Mouse (Mus musculus) gastrocnemius, postnatal 25 days (tissue): ENCODE measurements around the gene Akp3. TPM values are rescaled to one million over a fixed set of nuclear protein-coding genes. Genes with fewer than 3 reads are reported as not detected.

ENCODE experiments used
- DNase-seq: peaks from one replicate; pipeline ENCODE4 v3.0.0; 2022
- long read RNA-seq, 2 experiments: library from polyadenylated mRNA; stranded (forward); transcript quantifications; one replicate each; pipeline ENCODE4 v2.0.0; 2021
- total RNA-seq, 2 experiments: library from RNA; stranded (reverse); gene quantifications; 1 replicate in 1 of 2; 2 replicates in 1 of 2; pipeline ENCODE4 v1.2.3; 2021

Akp3 gene
- total RNA-seq: not detected
- long read RNA-seq, experiment 1: 0 reads
- long read RNA-seq, experiment 2: 0 reads

DNA sequence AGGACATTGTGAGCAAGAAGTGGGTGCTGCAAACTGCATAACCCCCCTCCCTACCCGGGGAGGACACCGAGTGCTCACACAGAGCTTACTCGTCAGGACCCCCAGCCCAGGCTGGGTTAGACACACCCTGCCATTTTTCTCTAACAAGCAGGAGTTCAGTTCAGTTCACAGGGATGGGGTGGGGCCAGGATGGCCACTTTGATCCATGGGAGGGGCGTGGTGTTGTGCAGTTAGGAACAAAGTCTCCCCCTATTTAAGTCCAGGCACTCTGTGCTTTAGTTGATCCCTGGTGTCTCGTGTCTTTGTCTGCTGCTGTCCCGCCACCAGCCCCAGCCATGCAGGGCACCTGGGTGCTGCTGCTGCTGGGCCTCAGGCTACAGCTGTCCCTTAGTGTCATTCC, at the start of gene Akp3:
TSS of gene Akp3 (plus strand) at position 301 of the 400 bp plus-strand sequence.
- DNase-seq: no peak

GRCm38 (mm10) chr1:87086196-87086595, 38.6 kb upstream of the Akp3 start:
- DNase-seq: no peak

GRCm38 (mm10) chr1:87086964-87087363, 37.8 kb upstream of the Akp3 start:
- no peak for DNase-seq

GRCm38 (mm10) chr1:87089251-87089650, 35.5 kb upstream of the Akp3 start:
- DNase-seq: no peak

GRCm38 (mm10) chr1:87089828-87090227, 34.9 kb upstream of the Akp3 start, which contains the start of gene Alppl2:
TSS of gene Alppl2 (minus strand) at chr1:87089928.
- DNase-seq: no peak

DNA sequence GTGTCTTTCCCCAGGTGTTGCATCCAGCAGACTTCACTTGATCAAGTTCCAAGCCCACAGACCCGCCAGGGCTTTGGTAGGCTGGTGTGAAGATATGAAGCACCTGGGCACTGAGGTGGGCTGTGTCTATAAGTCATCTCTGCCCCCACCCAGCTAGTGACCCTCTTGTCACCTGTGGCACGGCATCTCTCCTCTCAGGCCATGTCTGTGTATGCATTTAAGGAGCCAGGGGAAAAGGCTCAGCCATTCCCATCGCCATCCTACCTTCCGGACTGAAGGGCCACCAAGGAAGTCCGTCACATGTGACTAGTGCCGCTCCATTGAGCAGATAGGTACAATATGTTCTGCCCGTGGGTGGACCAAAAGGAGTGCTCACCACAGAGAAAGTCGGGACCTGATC, 29.1 kb upstream of the Akp3 start:
- DNase-seq: no peak

DNA sequence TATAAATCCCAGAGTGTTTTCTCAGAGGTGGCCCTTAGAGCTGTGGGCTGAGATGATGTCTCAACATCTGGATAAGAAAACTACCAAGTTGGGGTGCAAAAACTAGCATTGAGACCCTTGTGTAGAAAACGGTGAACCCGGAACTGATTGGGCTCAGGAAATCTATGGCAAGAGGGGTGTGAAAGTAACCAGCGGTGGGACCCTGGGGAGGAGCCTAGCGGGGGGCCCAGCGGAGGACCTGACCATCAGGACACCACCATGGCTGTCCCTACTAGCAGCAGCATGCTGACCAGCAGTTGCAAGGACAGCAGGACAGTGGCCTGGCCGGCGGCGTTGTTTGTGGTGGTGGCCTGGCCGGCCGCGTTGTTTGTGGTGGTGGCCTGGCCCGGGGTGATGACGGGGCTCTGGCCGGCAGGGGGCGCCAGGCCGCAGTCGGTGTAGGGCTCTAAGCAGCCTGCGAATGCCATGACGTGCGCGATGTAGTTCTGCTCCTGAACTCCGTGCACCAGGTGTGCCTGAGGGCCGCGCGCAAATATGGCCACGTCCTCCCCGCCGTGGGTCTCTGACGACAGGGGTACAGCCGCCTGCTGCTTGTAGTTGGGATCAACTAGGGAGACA, 26.3 kb upstream of the Akp3 start:
- peak; percentile 48 for DNase-seq

DNA sequence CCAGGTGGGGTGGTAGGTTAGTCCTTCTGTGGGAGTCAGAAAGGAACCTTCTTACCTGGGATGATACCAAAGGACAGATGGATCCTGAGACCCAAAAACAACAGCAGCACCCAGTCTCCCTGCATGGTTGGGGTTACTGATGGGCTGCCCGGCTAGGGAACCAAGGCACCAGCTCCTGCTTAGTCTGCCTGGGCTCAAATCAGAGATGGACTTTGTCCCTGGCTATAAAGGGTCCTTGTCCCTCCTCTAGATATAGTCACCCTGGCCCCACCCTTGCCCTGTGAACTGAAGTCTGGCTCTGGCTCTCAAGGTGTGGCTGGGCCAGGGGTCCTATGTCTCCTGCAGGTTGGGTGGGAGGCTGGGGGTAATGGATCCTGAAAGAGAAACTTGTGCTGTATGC, 23.4 kb upstream of the Akp3 start, which contains the start of gene Alpi:
TSS of gene Alpi (minus strand) at position 196 of the 400 bp plus-strand sequence.
- DNase-seq: no peak

- DNase-seq: no peak
Measured at GRCm38 (mm10) chr1:87102114-87102513, 22.7 kb upstream of the Akp3 start.

DNA sequence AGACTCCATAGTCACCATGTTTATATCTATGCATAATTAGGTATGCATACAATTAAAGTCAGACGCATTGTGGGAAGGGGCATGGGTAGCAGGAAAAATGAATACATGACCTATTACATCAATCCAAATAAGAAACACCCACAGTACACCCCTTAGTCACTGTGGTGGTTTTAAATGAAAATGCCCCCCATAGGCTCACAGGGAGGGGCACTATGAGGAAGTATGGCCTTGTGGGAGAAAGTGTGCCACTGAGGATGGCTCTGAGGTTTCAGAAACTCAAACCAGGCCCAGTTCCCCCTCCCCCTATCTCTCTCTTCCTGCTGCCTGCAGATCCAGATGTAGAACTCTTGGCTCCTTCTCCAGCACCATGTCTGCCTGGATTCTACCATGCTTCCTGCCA, 20.8 kb upstream of the Akp3 start:
- DNase-seq: no peak

- no peak for DNase-seq
Measured at GRCm38 (mm10) chr1:87106536-87106935, 18.2 kb upstream of the Akp3 start.

GRCm38 (mm10) chr1:87108564-87108963, 16.2 kb upstream of the Akp3 start:
- DNase-seq: no peak

DNA sequence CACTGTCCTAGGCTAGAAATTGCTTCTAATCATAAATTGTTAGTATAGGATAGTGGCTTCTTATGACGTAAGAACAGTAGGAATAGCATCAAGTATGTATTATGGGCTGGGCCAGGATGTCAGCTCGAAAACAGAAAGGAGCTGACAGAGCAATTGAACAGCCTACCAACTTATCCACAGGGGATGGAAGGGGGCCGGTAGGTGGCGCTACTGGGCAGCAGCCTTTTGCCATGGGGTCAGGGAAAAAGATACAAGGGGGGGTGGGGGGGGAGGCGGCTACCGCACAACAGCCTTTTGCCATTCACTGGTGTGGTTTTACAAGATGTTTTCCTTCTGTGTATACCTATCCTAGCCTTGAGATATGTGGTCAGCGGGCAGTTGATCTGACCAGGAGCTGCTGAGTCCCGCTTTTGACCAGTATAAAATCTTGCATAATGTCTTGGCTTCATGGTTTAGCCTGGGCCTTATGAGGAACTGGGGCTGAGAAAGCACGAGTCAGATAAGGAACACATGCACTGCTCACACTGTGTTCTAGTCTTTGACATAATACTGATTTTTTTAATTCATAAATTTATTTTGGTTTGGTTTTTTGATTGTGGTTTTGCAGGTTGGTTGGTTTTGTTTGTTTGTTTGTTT, 12.9 kb upstream of the Akp3 start:
- DNase-seq: no peak

DNA sequence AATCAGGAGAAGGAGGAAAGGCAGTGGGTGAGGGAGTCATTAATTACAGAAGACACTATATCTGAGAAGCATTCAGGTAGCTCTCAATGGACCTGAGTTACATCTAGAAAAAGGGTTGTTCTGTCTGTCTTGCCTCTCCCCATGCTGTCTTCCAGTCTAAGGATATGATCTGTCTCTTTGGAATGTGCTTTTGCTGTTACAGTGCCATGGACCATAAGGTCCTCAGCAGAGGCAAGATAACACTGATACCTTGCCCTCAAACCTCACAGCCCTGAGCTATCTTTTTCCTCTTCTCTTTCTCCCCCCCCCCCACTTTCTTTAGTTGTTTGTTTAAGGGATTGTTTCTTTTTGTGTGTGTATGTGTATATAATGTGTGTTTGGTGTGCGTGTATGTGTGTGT, 10.0 kb upstream of the Akp3 start:
- no peak for DNase-seq

- DNase-seq: no peak
Measured at GRCm38 (mm10) chr1:87127206-87128030, 2.6 kb downstream of the Akp3 start.

DNA sequence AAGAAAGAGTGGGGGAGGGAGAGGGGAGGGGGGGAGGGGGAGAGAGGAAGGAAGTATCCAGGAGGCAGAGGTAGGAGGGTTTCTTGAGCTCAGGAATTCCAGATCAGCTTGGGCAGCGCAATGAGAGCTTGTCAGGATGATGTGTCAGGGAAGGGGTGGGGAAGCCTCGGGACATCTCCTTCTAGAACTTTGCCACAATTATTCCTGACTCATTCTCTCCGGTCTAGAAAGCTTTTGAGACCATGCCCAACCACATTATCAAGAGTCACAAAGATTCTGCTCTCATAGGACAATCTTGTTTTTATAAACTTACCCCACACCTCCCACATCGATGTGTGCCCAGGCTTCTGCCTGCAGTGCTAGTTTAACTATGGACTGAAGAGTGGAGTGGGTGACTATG, 7.0 kb downstream of the Akp3 start:
- no peak for DNase-seq

DNA sequence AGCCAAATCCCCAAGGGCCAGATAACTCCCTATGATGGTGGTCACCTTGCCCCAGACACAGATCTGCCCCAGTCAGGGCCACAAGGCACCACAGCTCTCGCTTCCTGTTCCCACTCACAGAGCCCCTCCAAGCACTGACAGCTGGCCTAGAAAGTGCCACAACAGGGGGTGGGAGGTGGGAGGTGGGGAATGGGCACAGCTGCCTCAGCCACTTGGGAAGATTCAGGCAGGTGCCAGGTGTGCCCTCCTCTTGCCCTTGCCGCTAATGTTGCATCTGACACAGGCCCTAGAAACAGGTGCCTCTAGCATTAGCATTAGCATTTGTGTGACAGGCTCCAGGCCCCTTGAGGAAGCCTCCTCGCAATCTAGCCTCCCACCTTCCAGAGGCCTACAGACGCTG, 16.8 kb downstream of the Akp3 start:
- no peak for DNase-seq

DNA sequence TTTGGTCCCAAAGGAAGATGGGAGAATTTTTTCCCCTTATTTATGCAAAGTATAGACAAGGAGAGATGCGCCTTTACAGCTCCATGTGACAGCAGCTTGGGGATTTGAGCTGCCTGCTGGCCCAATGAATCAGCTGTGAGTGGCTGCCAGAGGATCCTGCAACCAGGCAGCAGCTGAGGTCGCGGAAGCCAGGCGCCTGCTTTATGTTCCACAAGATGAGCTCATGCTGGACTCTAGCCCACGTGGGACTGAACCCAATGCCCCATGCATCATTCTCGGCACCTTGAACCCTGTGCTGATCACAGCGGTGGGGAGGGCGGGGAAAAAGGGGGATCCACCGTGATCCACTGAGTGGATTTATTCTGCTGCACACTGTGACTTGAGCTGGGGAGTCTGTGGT, 17.7 kb downstream of the Akp3 start:
- peak; percentile 28 for DNase-seq

- no peak for DNase-seq
Measured at GRCm38 (mm10) chr1:87143141-87143540, 18.4 kb downstream of the Akp3 start.

DNA sequence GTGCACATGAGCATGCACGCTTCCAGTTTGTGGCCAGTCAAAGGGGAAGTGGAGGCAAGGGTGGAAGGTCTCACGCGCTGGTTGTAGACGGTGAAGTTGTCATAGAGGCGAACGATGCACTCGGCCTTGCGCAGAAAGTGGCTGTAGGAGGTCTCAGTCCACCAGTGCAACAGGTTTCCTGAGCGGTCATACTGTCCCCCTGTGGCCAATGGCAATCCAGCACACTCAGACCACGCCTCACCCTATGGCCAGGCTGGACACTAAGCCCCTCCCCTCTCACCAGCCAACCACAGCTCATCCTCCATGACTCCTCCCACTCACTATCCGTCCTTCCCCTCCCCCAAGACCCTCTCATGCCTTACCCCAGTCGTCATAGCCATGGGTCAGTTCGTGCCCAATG, 24.6 kb downstream of the Akp3 start:
- no peak for DNase-seq

GRCm38 (mm10) chr1:87151286-87151685, 26.5 kb downstream of the Akp3 start:
- DNase-seq: no peak

GRCm38 (mm10) chr1:87153776-87154500, 29.2 kb downstream of the Akp3 start:
- DNase-seq: no peak
